Mouse (Mus musculus) kidney, postnatal 25 days (tissue): ENCODE data around the gene Mtmr12.
"Not testable (repeated sequence)": the region's sequence is repeated elsewhere in the genome, so short reads cannot be mapped to it uniquely, and the experiment has no call there.

ENCODE experiments used
- DNase-seq, 2 experiments: peaks; one replicate each; pipeline ENCODE4 v3.0.0; 2021; ENCODE audit warnings: mixed read lengths in 2 of 2

Mtmr12 gene

DNA sequence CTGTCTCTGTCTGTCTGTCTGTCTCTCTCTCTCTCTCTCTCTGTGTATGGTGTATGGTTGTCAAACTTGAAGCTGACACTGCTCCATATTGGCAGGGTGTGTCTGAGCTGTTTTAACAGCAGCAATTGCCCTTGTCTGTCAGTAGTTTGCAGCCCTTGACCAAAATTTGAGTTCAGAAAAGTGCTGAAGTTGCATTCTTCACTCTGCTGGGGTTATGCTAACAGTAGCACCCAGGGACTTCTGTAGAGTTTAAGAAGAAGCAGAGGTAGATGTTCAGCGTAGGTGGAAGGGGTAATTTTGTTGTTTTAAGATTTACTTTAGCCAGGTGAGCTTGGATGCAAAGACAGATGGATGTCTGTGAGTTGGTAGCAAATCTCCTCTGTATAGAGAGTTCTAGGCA is 7.4 kb downstream of the Mtmr12 start:
- no peak for DNase-seq

DNA sequence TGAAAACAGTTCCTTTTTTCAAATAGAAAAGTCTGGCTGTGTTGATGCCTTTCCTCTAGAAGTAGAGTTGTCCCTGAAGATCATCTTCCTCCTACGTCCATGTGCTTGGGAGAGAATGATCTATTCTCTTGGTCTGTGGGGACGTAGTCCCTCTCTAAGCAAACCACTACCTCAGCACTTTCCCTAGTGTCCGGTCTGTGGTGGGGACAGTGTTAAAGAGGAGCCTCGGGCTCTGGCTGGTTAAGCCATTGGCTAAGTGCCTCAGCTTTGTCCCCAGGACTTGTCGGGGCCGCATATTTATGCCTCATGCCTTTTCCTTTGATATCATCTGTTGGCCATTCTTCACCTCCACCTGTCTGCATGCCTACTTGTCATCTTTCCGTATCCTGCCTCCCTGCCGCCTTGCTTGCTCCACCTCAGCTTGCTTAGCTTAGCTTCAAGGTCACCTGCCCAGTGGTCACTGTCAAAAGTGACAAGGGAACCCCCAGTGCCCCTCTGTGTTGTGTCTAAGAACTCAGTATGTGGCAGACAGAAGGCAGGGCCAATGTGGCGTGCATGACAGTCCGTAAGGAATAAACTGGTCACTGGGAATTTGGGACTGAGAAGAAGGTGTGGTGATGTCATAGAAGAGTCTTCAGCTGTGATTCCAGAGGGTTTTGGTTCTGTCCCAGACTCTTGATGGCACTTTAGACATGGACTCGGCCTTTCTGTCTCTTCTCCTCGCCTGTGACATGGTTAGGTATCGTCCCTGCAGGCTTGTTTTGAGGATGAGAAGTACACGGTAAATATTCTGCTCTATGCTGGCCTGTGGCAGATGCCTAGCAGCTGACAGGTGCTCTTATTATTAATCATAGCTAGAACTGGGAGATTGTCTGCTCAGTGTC is 9.9 kb downstream of the Mtmr12 start:
- no peak for DNase-seq

DNA sequence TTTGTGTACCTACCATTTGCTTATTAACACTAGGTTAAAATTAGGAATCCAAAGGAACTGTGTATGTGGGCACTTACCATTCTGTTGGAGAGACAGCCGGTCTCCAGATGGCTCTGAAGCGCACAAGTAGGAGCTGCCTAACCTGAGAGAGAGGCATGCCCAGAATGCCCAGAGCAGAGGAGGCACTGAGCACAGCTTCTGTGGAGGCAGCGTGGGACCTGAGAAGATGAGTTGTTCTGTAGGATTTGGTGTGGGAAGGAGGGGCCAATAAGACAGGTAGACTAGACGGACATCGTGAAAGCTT is 10.5 kb downstream of the Mtmr12 start:
- no peak for DNase-seq

DNA sequence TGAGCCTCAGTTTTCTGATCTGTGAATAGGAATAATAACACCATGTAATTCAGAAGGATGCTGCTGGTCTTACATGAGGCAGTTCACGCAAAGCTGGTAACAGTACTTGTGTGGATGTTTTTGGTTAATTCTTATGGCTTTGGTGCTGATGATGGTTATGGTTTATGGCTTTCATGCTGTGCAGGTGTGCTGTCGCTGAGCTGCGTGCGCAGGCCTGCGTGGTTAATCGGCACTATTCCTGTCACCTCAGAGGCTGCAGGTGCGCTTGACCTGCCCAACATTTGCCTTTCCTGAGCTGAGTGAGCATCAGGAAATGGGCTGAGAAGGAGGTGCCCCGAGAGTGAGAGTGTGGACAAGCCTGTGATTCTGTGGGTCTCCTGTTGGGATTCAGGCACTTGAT is 11.3 kb downstream of the Mtmr12 start:
- DNase-seq = no peak

DNA sequence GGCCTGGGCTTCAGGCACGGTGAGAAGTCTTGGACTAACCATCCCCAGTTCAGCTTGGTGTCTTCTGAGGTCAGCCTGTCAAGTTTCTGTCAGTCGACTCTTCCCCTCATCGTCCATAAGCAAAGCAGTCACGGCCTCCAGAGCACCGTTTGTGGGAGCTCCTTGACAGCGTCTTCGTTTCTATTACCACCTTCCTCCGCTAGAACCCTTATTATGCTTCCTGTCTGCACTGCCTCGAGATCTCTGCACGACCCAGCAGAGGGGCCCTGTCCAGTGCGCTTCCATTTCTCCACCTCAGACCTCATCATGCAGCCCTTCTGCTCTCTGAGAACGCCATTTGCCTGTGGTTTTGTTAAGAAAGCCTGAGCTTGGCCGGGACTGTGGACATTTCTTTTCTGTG is 12.0 kb downstream of the Mtmr12 start:
- DNase-seq = no peak

DNA sequence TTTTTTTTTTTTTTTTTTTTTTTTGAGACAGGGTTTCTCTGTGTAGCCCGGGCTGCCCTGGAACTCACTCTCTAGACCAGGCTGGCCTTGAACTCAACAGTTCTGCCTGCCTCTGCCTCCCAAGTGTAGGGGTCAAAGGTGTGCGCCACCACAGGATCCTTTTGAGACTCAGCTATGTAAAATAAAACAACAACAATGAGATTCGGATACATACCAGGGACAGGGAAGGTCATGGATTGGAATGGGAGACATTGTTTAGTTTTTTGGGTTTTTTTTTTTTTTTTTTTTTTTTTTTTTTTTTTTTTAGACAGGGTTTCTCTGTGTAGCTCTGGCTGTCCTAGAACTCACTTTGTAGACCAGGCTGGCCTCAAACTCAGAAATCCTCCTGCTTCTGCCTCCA is 12.5 kb downstream of the Mtmr12 start:
- not testable (repeated sequence) for DNase-seq

DNA sequence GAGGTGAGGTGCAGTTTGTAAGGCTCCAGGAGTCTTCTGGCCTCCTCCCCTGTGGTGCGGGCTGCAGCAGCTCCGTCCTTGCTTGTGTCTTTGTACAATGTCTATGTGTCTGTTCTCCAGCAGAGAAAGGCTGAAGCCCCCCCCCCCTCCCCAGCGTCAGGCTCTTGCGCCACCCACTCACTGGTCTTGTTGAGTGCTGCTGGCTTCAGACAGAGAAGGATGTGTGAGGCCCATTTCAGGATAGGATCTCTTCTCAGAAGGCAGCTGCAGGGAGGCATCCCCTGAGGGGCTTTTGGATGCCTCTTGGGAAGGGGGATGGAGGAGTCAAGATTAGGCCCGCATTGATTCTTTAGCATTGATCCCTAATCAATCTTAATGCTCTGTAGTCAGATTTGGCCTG is 13.0 kb downstream of the Mtmr12 start:
- DNase-seq = no peak

DNA sequence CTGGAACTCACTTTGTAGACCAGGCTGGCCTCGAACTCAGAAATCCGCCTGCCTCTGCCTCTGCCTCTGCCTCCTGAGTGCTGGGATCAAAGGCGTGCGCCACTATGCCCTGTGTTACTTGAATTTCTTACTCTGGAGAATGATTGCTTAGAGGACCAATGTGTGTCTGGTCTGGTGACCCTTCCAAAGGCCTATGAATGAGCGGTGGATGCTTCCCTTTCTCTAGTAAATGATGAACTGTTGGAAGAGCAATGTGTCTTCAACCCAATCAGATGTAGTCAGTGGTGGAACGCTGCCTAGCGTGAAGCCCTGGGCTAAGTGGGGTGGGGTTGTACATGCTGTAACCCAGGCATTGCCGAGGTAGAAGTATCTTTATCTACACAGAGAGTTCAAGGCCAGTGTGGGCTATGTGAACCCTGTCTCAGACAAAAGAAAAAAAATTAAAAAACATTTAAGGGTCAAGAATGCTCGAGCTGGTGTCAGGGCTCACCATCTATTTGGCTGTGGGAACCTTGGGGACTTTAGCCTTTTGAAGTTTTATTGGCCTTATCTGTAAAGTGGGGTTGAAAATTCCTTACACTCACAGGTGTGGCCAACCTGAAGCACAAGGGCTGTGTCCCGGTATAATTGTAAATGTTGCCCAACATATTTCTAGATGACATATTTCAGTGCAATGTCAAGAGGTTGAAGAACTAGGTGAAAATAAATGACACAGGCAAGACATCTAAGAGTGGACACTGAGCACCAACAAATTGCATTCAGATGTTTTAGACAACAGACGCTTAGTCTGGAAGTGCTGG is 14.0 kb downstream of the Mtmr12 start:
- DNase-seq = no peak

DNA sequence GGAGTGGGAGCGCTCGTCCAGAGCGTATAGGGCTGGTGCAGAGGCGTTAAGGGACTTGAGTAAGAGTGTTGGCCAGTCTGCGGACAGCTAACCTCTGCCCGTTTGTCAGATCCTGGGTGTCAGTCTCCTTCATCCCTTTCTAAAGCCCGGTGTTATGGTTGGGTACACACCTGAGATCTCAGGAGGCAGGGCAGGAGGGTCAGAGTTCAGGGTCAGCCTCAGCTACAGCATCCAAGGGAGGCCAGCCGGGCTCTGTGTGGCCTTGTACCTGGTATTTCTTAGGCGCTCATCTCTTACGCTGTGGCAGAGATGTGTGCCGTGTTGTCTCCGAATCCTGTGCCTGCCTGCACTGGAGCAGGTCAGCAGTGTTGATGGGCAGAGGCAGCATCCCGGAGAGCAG is 16.3 kb downstream of the Mtmr12 start:
- DNase-seq = peak; percentile 60 to 68

DNA sequence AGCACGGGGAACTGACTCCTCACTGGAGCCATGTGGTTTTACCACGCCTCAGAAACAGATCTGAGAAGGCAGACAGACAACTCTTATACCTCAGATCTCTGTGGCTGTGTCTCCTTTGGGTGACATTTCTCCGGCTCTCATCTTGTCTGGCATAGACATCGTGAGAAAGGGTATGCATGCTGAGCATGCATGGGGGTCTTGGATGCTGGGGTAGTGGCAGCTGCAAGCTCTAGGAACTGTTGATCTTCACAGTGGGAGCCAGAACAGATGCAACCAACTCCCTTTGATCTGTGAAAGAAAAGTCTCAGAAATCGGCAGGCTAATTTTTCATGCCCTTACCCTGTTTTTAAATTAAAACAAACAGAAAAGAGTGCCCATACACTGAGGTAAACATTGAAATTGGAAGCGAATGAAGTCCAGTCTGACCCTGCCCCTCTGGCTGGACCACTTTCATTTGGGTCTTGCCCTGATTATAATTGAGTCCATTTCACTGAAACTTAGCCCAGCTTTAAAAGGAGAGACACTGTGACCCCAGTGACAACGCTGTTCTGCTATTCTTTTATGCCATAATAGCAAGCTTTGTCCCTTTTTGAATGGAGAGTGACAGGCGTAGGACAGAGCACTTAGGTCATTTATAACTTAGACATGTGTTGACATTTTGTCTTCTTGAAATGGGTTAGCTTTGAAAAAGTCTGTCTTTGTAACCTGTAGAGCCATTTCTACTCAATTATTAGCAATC is 17.9 kb downstream of the Mtmr12 start:
- DNase-seq = no peak

DNA sequence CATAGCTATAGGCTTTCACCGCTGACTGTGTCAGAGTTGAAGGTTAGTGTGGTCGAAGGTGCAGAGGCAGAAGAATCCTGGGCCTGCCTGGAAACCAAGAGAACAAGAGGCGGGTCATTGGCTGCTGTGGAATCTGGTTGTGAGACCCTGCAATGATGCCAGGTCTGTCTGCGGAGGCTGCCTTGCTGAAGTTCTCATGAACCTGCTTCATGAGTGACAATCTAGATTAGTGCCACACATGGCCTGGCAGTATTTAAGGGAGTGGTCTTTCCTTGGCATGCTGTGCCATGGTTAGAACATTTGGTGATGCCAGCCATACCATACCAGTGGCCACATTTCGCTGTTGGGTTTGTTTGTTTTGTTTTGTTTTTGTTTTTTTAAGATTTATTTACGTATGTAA is 18.6 kb downstream of the Mtmr12 start:
- no peak for DNase-seq

DNA sequence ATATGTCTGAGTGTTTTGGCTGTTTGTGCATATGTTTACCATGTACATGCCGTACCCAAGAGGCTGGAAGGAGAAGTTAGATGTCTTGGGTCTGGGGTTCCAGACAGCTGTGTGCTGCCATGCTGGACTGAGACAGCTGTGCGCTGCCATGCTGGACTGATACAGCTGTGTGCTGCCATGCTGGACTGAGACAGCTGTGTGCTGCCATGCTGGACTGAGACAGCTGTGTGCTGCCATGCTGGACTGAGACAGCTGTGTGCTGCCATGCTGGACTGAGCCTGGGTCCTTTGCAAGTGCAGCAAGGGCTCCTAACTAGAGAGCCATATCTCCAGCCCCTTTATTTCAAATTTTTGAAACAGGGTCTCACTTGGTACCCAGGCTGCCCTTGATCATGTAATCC is 19.4 kb downstream of the Mtmr12 start:
- no peak for DNase-seq

DNA sequence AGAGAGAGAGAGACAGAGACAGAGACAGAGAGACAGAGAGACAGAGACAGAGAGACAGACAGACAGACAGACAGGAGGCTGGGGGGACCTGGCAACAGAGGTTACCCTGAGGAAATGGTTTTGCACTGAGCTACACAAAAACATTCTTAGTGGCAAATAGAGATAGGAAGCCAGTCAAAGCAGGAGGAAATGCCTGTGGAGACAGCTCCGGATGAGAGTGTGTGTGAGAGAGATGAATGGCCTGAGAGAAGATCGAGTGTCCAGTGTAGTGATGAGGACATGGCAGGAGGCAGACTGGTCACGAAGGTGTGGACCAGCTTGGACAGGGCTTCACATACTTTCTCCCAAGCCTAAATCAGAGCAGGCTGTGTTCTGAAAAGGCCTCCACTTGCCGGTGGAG is 20.2 kb downstream of the Mtmr12 start:
- DNase-seq = no peak

DNA sequence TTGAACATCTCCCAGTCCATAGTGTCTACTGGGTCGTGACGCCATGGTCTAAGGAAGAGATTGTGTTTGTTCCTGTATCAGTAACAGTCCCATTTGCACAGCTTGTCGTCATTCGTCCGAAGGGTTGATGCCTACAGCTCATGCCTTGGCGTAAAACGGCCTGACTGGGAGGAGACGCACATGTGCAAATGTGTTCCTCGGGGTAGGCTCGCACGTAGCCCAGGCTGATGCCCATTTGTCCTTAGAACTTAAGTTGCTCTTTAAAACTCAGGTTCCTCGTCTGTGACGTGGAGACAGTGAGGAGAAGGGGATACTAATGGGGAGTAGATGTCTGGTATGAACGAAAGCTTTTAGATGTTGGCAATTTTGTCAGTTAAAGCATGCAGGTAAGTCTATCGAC is 22.1 kb downstream of the Mtmr12 start:
- peak; percentile 56 to 71 for DNase-seq

DNA sequence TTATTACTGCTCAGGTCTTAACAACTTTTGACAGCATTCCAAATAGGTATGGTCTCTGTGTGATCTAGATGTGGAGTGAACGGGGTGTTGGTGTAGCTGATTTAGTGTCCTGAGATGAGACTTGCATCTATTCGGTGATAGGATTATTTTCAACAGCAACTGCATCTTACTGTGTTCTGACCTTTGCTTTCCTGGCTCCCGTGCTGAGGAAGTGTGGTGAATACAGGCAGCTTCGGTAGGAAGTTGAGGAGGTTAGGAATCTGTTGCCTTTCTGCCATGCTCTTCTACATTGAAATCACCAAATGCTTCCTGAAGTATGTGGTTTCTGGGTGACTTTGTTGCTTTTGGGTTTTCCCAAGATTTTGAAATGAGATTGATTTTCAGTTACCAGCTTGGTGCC is 22.5 kb downstream of the Mtmr12 start:
- DNase-seq = peak in 1 of 2 experiments; percentile 42

DNA sequence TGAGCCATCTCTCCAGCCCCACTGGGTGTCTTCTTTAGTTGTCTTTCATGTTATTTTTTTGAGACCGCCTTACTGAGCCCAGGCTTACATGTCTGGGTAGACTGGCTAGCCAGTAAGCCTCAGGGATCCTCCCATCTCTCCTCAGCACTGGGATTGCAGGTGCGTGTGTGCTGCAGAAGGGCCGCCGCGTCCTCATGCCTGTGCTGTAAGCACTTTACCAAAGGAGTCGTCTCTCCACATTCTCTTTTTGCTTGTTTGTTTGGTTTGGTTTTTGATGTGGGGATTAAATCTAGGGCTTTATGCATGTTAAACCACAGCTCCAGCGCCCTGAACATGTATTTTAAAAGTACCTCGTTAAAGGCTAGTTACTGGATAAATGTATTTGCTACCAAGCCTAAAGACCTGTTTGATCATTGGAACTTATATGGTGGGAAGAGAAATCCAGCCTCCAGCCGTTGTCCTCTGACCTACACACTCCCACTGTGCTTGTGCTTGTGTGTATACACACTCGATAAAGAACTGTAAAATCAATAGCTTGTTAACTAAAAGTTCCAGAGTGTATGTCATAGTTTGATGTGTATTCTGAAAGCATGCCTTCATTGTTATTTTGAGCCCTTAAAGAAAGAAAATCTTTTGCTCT is 24.9 kb downstream of the Mtmr12 start:
- DNase-seq = no peak

DNA sequence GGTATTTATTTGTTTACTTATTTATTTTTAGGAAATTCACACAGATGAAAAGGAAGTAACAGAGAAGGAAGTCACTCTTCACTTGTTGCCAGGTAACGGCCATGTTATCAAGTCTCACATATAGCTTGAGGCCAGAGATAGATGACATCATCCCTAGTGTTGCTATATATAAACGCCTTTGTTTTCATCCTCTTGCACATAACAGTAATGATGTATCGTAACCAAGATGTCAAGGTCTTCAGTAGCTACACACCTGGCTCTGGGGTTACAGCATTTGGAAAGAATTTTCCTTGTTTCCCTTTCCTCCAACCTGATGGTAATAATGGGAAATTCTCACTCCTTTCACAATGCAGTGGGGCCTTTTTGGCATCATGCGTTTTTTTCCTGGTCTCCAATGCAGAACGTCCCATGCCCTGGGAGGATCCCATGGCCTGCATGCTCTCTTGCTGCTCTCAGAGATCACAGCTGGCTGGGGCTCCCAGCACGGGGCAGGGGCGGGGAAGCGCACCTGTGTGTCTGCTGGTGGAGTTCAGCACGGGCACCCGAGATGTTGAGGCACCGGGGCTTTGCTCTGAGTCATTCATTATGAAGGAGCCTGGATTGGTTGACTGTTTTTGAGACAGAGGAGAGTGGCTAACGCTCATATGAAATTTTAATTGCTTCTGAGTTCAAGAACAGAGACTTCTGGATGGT is 25.6 kb downstream of the Mtmr12 start:
- no peak for DNase-seq

DNA sequence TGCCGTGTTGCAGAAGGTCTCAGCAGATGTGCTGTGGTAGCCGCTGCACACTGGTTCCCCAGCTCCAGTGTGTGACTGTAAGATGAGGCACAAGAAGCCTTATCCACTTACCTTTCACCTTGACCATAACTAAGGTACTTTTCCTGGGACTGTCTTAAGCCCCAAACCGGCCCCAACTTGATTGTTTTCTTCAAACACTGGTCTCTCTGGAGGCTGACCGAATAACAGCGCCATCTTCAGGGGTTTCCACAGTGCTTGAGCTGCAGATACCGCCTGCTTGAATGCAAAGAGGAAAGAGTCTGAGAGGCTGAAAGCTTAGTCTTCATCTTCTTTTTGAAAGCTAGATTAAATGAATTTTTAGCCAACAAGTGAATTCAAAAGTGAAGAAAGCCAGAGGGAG is 26.6 kb downstream of the Mtmr12 start:
- no peak for DNase-seq

DNA sequence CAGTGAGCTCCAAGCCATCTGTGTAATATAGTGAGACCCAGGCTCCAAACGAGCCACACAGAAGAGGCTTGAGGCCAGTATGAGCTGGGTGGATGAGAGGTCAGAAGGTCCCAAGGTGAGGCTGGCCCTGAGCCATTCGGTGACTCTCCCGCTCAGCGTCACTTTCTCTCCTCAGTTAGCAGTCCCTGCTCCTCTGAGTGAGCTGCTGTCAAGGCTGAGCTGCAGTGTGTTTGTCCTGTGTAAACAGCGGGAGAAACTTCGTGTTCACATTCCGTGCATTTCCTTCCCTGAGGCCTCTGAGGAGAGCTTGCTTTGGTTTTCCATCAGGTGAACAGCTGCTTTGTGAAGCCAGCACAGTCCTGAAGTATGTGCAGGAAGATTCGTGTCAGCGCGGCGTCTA is 27.6 kb downstream of the Mtmr12 start:
- DNase-seq = no peak

DNA sequence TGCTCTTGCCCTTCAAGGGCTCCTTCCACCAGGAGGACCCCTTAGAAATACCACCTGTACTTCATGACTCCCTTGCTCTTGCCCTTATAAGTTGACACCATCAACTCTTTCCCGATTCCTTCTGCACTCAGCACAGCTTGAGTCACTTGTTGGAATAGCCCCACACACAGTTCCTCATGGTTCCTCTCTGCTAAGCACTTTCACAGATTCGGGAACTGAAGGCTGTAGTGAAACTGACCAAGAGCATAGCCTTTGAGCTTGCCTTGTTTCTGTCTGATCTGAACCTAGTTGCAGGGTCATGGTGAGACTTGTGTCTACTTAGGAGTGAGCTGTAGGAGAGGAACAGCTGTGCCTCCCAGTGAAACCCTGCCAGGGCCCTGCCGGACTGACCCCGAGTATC is 28.2 kb downstream of the Mtmr12 start:
- DNase-seq = no peak

DNA sequence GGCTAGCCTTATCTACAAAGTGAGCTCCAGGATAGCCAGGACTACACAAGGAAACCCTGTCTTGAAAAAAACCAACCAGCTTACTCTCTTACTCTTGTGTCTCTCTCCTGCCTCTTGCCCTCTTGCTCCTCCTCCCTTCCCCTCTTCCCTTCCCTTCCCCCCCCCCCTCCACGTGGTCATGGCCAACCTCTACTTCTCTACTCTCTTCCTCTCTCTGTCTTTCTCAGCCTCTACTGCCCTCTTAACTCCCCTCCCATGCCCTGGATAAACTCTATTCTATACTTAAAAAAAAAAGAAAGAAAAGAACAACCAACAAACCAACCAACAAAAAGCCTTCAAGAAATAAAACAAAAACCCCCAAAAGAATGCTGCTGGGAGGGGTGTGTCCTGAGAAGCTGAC is 30.7 kb downstream of the Mtmr12 start:
- DNase-seq = no peak

DNA sequence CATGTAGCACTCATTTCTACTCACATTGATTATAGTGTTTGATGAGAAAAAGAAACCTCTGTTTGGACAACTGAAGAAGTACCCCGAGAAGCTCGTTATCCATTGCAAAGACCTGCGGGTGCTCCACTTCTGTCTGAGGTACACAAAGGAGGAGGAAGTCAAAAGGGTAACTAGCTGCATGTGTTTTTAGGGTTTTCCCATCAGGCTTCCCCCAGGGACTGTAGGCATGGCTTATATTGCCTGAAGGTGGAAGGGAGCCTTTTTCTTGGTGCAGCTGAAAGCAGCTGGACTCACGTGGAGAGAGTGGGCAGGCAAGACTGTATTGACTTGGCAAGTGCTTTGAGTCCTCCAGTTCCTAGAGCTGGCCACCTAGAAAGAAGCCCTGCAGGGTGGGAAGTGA is 31.2 kb downstream of the Mtmr12 start:
- no peak for DNase-seq

DNA sequence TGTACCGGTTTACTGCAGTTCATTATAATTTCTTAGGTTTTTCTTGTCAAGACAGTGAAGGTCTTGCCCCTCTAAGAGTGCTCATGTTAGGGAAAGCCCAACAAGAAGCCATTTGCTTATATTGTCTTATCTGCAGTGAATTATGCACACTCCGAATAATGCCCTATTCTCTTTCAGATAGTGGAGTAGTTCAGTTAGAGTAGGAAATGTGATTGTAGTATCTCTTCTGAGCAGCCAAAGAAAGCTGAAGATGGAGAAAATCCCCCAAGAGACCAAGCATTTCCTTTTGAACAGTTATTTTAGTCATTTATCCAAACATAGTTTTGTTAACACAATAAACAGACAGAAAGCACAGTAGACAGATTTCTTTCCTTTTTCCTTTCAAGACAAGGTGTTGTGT is 32.1 kb downstream of the Mtmr12 start:
- no peak for DNase-seq
